Mouse (Mus musculus) small intestine, adult 2 months (tissue): Measurements from ENCODE around the gene Dyrk1a. TPM values are rescaled to one million over a fixed set of nuclear protein-coding genes. Genes with fewer than 3 reads are reported as not detected.

Source experiments
- H3K27ac ChIP-seq: fragments of 200-500 bp; 2 replicates; pipeline ENCODE4 v1.5.1; 2012; ENCODE audit warnings: low read depth, low read length, control low read depth, inconsistent platforms; ENCODE audit not compliant: insufficient read depth
- H3K27me3 ChIP-seq: fragments of 200-500 bp; 2 replicates; pipeline ENCODE4 v1.6.1; 2012; ENCODE audit warnings: mild to moderate bottlenecking, moderate library complexity, low read length, inconsistent platforms; ENCODE audit not compliant: control insufficient read depth, insufficient read depth
- H3K36me3 ChIP-seq: fragments of 200-500 bp; 2 replicates; pipeline ENCODE4 v1.6.1; 2012; ENCODE audit warnings: mild to moderate bottlenecking, low read length, control low read depth, inconsistent platforms; ENCODE audit not compliant: control insufficient read depth, insufficient read depth
- H3K4me1 ChIP-seq: fragments of 200-500 bp; 2 replicates; pipeline ENCODE4 v1.6.1; 2012; ENCODE audit warnings: low read length, inconsistent platforms, mixed read lengths; ENCODE audit not compliant: control insufficient read depth, insufficient read depth, insufficient read length
- H3K4me3 ChIP-seq: fragments of 200-500 bp; 2 replicates; pipeline ENCODE4 v1.5.1; 2012; ENCODE audit warnings: low read depth, mild to moderate bottlenecking, control low read depth, inconsistent platforms, low read length, moderate library complexity
- CTCF ChIP-seq: fragments of 200-500 bp; IDR thresholded peaks from 2 replicates; pipeline ENCODE4 v1.5.1; 2012; ENCODE audit warnings: low read depth, mild to moderate bottlenecking, control low read depth, inconsistent platforms, low read length, moderate library complexity, mixed read lengths; ENCODE audit not compliant: insufficient replicate concordance, insufficient read length; ENCODE audit errors: extremely low read depth
- POLR2A ChIP-seq: fragments of 200-500 bp; IDR thresholded peaks from 2 replicates; pipeline ENCODE4 v1.6.1; 2012; ENCODE audit warnings: low read depth, mild to moderate bottlenecking, control low read depth, inconsistent platforms, low read length, moderate library complexity
- WGBS: fragments of 180-500 bp; shearing (Covaris S2); methylation state at CpG from one replicate; pipeline ENCODE4 v1.1.7; 2018; 5-methylcytosine and 5-hydroxymethylcytosine counted together
- polyA plus RNA-seq: library from polyadenylated mRNA; depleted of rRNA; stranded (reverse); fragments of >200 nt; gene quantifications from 2 replicates; pipeline ENCODE4 v1.2.3, GENCODE M21; 2012

Dyrk1a gene
- polyA plus RNA-seq, 1 experiment: 32.1 TPM

DNA sequence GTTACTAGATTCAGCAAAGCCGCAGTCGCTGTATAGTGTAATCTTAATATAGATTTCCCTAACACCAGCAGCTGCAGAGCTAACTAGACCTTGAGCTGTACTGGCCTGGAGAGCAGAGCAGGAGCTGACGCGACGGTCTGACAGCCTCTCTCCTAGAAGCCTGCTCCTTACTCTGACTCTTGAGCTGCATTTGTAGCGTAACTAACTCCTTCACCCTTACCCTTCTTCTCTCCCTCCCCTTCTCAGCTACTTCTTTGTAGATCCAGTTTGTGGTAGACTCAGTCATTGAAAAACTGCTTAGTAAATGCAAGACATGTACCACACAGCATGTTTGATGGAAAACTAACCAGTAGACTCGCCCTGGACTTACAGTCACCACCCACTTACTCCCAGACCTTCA is 87.1 kb downstream of the Dyrk1a start:
- no peak overlapping the region for H3K4me3 ChIP-seq
- WGBS: 79% methylated on average over 7 of the region's 7 CpGs
- peaks cover 12% of the 10 kb centered on the region for H3K36me3 ChIP-seq
- H3K4me1 ChIP-seq: peaks cover 3% of the 10 kb centered on the region; the same call in 1 of the 2 replicates
- H3K27me3 ChIP-seq: no peaks in the 10 kb centered on the region
- H3K27ac ChIP-seq: no peak overlapping the region
- TF ChIP-seq POLR2A (no peak), CTCF (no peak)

GRCm38 (mm10) chr16:94659394-94659793 is 89.6 kb downstream of the Dyrk1a start:
- no peak overlapping the region for H3K27ac ChIP-seq
- no peak for TF ChIP-seq CTCF
- no peak for TF ChIP-seq POLR2A
- 88% methylated on average over 7 of the region's 7 CpGs for WGBS
- H3K4me3 ChIP-seq: no peak overlapping the region
- H3K27me3 ChIP-seq: no peaks in the 10 kb centered on the region
- H3K4me1 ChIP-seq: peaks cover 3% of the 10 kb centered on the region; the same call in 1 of the 2 replicates
- peaks cover 16% of the 10 kb centered on the region for H3K36me3 ChIP-seq

DNA sequence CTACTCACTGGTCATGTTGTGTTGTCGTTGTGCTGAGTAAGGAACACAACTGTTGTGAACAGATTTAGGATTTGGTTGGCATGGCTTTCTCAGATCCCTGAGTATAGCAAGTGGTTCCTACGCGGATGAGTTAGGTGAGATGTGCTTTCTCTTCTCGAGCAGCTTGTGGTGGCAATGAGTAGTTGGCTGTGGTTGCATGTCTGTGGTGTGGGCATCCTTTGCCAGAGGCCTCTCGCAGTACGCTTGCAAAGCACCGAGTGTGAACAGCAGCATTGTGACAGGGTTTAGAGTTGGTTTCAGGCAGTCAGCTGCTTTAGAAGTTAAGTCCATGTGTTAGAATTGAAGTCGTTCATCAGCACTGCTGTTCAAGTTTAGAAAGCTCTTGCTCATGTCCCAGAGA is 90.4 kb downstream of the Dyrk1a start:
- H3K27ac ChIP-seq: no peak overlapping the region
- peaks cover 18% of the 10 kb centered on the region for H3K36me3 ChIP-seq
- peaks cover 3% of the 10 kb centered on the region; the same call in 1 of the 2 replicates for H3K4me1 ChIP-seq
- H3K4me3 ChIP-seq: no peak overlapping the region
- WGBS: 86% methylated on average over 8 of the region's 8 CpGs
- no peaks in the 10 kb centered on the region for H3K27me3 ChIP-seq
- TF ChIP-seq POLR2A: no peak

GRCm38 (mm10) chr16:94667557-94667956 is 97.7 kb downstream of the Dyrk1a start:
- WGBS: 58% methylated on average over 4 of the region's 4 CpGs

DNA sequence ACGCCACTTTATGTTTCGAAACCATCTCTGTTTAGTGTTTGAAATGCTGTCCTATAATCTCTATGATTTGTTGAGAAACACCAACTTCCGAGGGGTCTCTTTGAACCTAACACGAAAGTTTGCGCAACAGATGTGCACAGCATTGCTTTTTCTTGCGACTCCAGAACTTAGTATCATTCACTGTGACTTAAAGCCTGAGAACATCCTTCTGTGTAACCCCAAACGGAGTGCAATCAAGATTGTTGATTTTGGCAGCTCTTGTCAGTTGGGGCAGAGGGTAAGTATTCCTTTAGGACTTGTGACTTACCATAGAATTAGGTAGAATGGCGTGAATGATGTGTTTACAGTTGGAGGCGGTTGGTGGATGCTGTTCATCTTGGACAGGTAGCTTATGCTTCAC is 101.5 kb downstream of the Dyrk1a start:
- Histone ChIP-seq H3K27ac (no peak overlapping the region), H3K36me3 (peaks cover 51% of the 10 kb centered on the region), H3K4me1 (no peaks in the 10 kb centered on the region), H3K4me3 (no peak overlapping the region), H3K27me3 (no peaks in the 10 kb centered on the region)
- TF ChIP-seq POLR2A (no peak), CTCF (no peak)
- 78% methylated on average over 9 of the region's 9 CpGs for WGBS

More at GRCm38 (mm10) chr16:94667557-94667956, 97.7 kb downstream of the Dyrk1a start:
- no peaks in the 10 kb centered on the region for H3K4me1 ChIP-seq
- H3K4me3 ChIP-seq: no peak overlapping the region
- H3K36me3 ChIP-seq: peaks cover 45% of the 10 kb centered on the region
- no peaks in the 10 kb centered on the region for H3K27me3 ChIP-seq
- no peak overlapping the region for H3K27ac ChIP-seq
- TF ChIP-seq POLR2A (no peak), CTCF (no peak)

DNA sequence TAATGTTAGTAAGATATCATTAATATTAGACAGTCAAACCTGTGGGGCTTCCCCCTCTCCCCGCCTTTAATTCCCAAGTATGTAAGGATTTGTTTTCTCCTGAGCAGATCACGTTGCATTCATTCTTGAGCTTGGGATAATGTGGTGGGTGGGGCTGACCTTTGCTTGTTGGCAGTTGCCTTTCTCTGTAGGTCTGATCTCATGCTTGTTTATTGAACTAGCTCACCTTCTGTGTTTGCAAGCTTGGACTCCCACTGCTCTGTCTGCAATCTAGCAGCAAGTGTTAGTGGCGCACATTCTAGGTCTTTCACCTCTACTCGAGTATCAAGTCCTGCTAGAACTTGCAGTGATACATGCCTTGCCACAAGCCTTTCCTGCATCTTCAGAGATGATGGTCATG is 111.1 kb downstream of the Dyrk1a start:
- H3K36me3 ChIP-seq: peaks cover 27% of the 10 kb centered on the region
- peaks cover 5% of the 10 kb centered on the region for H3K4me1 ChIP-seq
- no peak overlapping the region for H3K27ac ChIP-seq
- no peak overlapping the region for H3K4me3 ChIP-seq
- TF ChIP-seq CTCF (no peak), POLR2A (no peak)
- 31% methylated on average over 4 of the region's 4 CpGs for WGBS
- no peaks in the 10 kb centered on the region for H3K27me3 ChIP-seq

DNA sequence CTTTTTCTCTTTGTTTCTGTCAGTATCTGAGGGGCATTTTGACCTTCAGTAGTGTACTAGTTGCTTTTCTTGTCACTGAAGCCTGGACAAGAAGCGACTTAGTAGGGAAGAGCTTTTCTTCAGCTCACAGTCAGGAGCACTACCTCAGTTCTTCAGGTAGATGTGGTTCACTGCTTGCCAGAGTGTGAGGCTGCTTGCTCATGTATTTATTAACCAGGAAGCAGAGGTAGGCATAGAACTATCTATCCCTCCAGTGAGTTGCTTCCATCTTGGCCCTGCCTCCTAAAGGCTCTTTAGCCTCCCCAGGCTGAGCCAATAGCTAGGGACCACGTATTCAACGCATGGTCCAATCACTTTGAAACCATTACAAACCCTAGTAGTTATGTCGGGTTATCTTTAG is 112.0 kb downstream of the Dyrk1a start:
- Histone ChIP-seq H3K36me3 (peaks cover 35% of the 10 kb centered on the region), H3K4me1 (peaks cover 5% of the 10 kb centered on the region), H3K27ac (no peak overlapping the region), H3K4me3 (no peak overlapping the region), H3K27me3 (no peaks in the 10 kb centered on the region)
- 89% methylated on average over 4 of the region's 4 CpGs for WGBS
- TF ChIP-seq CTCF (no peak), POLR2A (no peak)

GRCm38 (mm10) chr16:94683960-94684359 is 114.2 kb downstream of the Dyrk1a start:
- Histone ChIP-seq H3K4me1 (peaks cover 5% of the 10 kb centered on the region), H3K27ac (no peak overlapping the region), H3K4me3 (no peak overlapping the region), H3K27me3 (no peaks in the 10 kb centered on the region), H3K36me3 (peaks cover 46% of the 10 kb centered on the region)
- WGBS: 72% methylated on average over 4 of the region's 4 CpGs
- TF ChIP-seq CTCF (no peak), POLR2A (no peak)
